Mouse (Mus musculus): Measurements from ENCODE around the gene Ulk4. TPM values are rescaled to one million over a fixed set of nuclear protein-coding genes. Genes with fewer than 3 reads are reported as not detected.

The Ulk4 gene
- polyA plus RNA-seq, 1 experiment from 2014 or later = 65.6 TPM

DNA sequence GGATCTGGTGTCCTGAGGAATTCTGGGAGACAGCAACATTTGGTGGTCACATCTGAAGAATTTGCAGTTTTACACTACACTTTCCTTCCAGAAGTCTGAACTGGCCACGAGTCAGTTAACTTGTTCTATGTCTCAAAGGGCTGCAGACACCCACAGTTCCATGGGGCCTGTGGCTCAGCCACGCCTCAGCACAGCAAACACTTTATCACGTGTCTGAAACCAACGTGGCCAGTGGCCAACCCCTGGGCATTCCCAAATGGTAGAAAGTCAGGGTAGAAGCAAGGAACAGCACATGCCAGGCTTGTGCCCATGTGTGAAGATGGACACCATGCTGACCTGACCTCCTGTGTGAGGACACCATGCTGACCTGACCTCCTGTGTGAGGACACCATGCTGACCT lies 159.1 kb downstream of the Ulk4 start:
- no peak overlapping the region for H3K4me2 ChIP-seq (replicated peaks)
- no peak for DNase-seq (ENCODE audit: low spot score)
- H3K4me1 ChIP-seq (replicated peaks; ENCODE audit: control insufficient read depth, insufficient read depth, low read length) = no peaks in the 10 kb centered on the region
- H3K9ac ChIP-seq = no peak overlapping the region
- no peak overlapping the region for H3K4me3 ChIP-seq (replicated peaks; ENCODE audit: low read length)
- ATAC-seq (ENCODE audit: low FRiP score) = no peak
- no peak overlapping the region for H3K27ac ChIP-seq
- no peaks in the 10 kb centered on the region for H3K27me3 ChIP-seq (ENCODE audit: control insufficient read depth, insufficient read depth, low read length)
- WGBS = 87% methylated on average over 4 of the region's 4 CpGs
- no peaks in the 10 kb centered on the region for H3K36me3 ChIP-seq (replicated peaks; ENCODE audit: control insufficient read depth, insufficient read depth)
- H3K9me3 ChIP-seq (ENCODE audit: control insufficient read depth, low read length) = no peaks in the 10 kb centered on the region

DNA sequence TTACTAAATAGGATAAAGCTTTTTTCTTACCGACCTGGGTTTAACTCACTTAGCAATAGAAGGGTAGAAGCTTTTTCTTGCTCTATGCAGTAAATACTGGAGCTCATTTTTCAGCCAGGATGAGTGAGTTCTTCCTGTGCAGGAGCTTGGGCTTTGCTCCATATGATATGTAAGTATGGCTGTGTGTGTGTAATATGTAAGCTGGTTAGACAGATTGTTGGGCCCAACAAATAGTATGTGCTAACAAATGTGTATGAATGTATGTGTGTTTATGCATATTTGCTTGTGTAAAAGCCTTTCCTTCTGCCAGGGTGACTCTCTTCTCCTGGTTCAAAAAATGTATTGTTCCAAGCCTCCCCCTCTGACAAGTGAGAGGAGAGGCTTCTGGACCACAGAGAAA lies 164.9 kb downstream of the Ulk4 start:
- ATAC-seq (ENCODE audit: low FRiP score) = no peak

GRCm38 (mm10) chr9:121108110-121108509 lies 168.9 kb downstream of the Ulk4 start:
- WGBS = 16% methylated on average over 10 of the region's 10 CpGs
- ATAC-seq (ENCODE audit: low FRiP score) (peak; percentile 76), DNase-seq (ENCODE audit: low spot score) (peak; percentile 82)
- Histone ChIP-seq H3K4me1 (replicated peaks; ENCODE audit: control insufficient read depth, insufficient read depth, low read length) (peaks cover 32% of the 10 kb centered on the region), H3K4me3 (replicated peaks; ENCODE audit: low read length) (no peak overlapping the region), H3K36me3 (replicated peaks; ENCODE audit: control insufficient read depth, insufficient read depth) (no peaks in the 10 kb centered on the region), H3K4me2 (replicated peaks) (no peak overlapping the region), H3K9ac (no peak overlapping the region), H3K9me3 (ENCODE audit: control insufficient read depth, low read length) (no peaks in the 10 kb centered on the region), H3K27me3 (ENCODE audit: control insufficient read depth, insufficient read depth, low read length) (no peaks in the 10 kb centered on the region), H3K27ac (peak overlapping the region; percentile 36; the same call in 1 of the 2 replicates)

More for the DNA sequence above, 164.9 kb downstream of the Ulk4 start:
- no peak overlapping the region for H3K4me3 ChIP-seq (replicated peaks; ENCODE audit: low read length)
- H3K4me2 ChIP-seq (replicated peaks) = no peak overlapping the region
- no peak overlapping the region for H3K27ac ChIP-seq
- H3K9me3 ChIP-seq (ENCODE audit: control insufficient read depth, low read length) = no peaks in the 10 kb centered on the region
- no peaks in the 10 kb centered on the region for H3K27me3 ChIP-seq (ENCODE audit: control insufficient read depth, insufficient read depth, low read length)
- H3K9ac ChIP-seq = no peak overlapping the region
- no peaks in the 10 kb centered on the region for H3K36me3 ChIP-seq (replicated peaks; ENCODE audit: control insufficient read depth, insufficient read depth)
- DNase-seq (ENCODE audit: low spot score) = no peak
- H3K4me1 ChIP-seq (replicated peaks; ENCODE audit: control insufficient read depth, insufficient read depth, low read length) = peaks cover 25% of the 10 kb centered on the region
- 66% methylated on average over 1 of the region's 1 CpGs for WGBS

DNA sequence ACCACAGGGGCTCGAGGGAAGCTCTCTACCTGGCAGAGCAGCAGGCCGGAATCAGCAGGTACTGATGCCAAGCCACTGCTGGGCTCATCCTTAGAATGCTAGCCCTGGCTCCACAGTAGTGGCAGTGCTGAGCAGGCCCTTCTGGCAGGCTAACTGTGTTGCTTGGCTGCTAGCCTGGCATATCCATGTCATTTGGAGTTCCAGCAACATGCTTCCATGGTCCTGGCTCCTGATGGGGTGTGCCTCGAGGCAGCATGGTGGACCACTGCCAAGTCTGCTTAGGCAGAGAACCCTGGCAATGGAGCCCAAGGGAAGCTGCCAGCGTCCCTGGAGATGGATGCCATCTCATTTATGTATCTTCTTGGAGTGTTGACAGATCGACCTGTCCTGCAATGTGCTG lies 169.4 kb downstream of the Ulk4 start:
- ATAC-seq (ENCODE audit: low FRiP score) = peak; percentile 86
- Histone ChIP-seq H3K27me3 (ENCODE audit: control insufficient read depth, insufficient read depth, low read length) (no peaks in the 10 kb centered on the region), H3K9ac (no peak overlapping the region), H3K4me2 (replicated peaks) (no peak overlapping the region), H3K9me3 (ENCODE audit: control insufficient read depth, low read length) (no peaks in the 10 kb centered on the region), H3K4me3 (replicated peaks; ENCODE audit: low read length) (no peak overlapping the region), H3K36me3 (replicated peaks; ENCODE audit: control insufficient read depth, insufficient read depth) (no peaks in the 10 kb centered on the region), H3K27ac (peak overlapping the region; percentile 36), H3K4me1 (replicated peaks; ENCODE audit: control insufficient read depth, insufficient read depth, low read length) (peaks cover 32% of the 10 kb centered on the region)
- DNase-seq (ENCODE audit: low spot score) = peak; percentile 78
- 48% methylated on average over 5 of the region's 5 CpGs for WGBS

GRCm38 (mm10) chr9:121107101-121107500 lies 169.9 kb downstream of the Ulk4 start:
- ATAC-seq (ENCODE audit: low FRiP score) (no peak), DNase-seq (ENCODE audit: low spot score) (no peak)
- H3K9ac ChIP-seq = no peak overlapping the region
- H3K4me1 ChIP-seq (replicated peaks; ENCODE audit: control insufficient read depth, insufficient read depth, low read length) = peaks cover 32% of the 10 kb centered on the region
- WGBS = 15% methylated on average over 11 of the region's 11 CpGs
- H3K4me2 ChIP-seq (replicated peaks) = no peak overlapping the region
- H3K27me3 ChIP-seq (ENCODE audit: control insufficient read depth, insufficient read depth, low read length) = no peaks in the 10 kb centered on the region
- H3K4me3 ChIP-seq (replicated peaks; ENCODE audit: low read length) = no peak overlapping the region
- peak overlapping the region; percentile 22; the same call in 1 of the 2 replicates for H3K27ac ChIP-seq
- no peaks in the 10 kb centered on the region for H3K36me3 ChIP-seq (replicated peaks; ENCODE audit: control insufficient read depth, insufficient read depth)
- H3K9me3 ChIP-seq (ENCODE audit: control insufficient read depth, low read length) = no peaks in the 10 kb centered on the region

- ATAC-seq (ENCODE audit: low FRiP score) = no peak
- Histone ChIP-seq H3K4me3 (replicated peaks; ENCODE audit: low read length) (no peak overlapping the region), H3K9me3 (ENCODE audit: control insufficient read depth, low read length) (no peaks in the 10 kb centered on the region), H3K36me3 (replicated peaks; ENCODE audit: control insufficient read depth, insufficient read depth) (no peaks in the 10 kb centered on the region), H3K9ac (no peak overlapping the region), H3K4me2 (replicated peaks) (no peak overlapping the region), H3K4me1 (replicated peaks; ENCODE audit: control insufficient read depth, insufficient read depth, low read length) (peaks cover under 1% of the 10 kb centered on the region; the same call in 1 of the 2 replicates), H3K27me3 (ENCODE audit: control insufficient read depth, insufficient read depth, low read length) (no peaks in the 10 kb centered on the region), H3K27ac (no peak overlapping the region)
- WGBS = 68% methylated on average over 10 of the region's 10 CpGs
- no peak for DNase-seq (ENCODE audit: low spot score)
Measured at GRCm38 (mm10) chr9:121101516-121101915, 175.5 kb downstream of the Ulk4 start.

DNA sequence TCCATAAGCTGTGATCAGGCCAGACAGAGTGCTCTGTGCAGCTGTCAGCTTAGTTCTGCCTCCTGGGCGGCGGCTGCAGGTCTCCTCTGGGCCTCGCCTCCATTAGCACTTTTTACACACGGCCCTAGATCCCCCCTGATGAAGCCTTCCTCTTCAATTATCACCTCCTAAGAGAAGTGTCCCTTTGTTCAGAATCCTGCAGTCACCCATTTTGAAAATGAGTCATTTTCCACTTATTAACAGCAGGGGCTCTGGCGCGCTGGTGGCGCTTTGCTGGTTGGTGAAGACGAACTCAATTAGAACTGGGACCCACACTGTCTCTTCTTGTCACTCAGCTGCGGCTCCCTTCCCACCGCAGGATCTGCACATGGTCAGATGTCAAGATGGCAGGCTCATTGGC lies 177.5 kb downstream of the Ulk4 start:
- Histone ChIP-seq H3K36me3 (replicated peaks; ENCODE audit: control insufficient read depth, insufficient read depth) (no peaks in the 10 kb centered on the region), H3K9me3 (ENCODE audit: control insufficient read depth, low read length) (no peaks in the 10 kb centered on the region), H3K4me2 (replicated peaks) (no peak overlapping the region), H3K4me3 (replicated peaks; ENCODE audit: low read length) (no peak overlapping the region), H3K4me1 (replicated peaks; ENCODE audit: control insufficient read depth, insufficient read depth, low read length) (no peaks in the 10 kb centered on the region), H3K27me3 (ENCODE audit: control insufficient read depth, insufficient read depth, low read length) (no peaks in the 10 kb centered on the region), H3K27ac (0 out of 2 replicates have a peak overlapping the region, but pooled peaks have one; percentile 5), H3K9ac (no peak overlapping the region)
- ATAC-seq (ENCODE audit: low FRiP score) (peak; percentile 43; the same call in 1 of the 2 replicates), DNase-seq (ENCODE audit: low spot score) (peak; percentile 40)
- WGBS = 66% methylated on average over 10 of the region's 10 CpGs

- no peaks in the 10 kb centered on the region for H3K27me3 ChIP-seq (ENCODE audit: control insufficient read depth, insufficient read depth, low read length)
- no peaks in the 10 kb centered on the region for H3K4me1 ChIP-seq (replicated peaks; ENCODE audit: control insufficient read depth, insufficient read depth, low read length)
- DNase-seq (ENCODE audit: low spot score) (no peak), ATAC-seq (ENCODE audit: low FRiP score) (no peak)
- H3K27ac ChIP-seq = no peak overlapping the region
- no peak overlapping the region for H3K9ac ChIP-seq
- no peaks in the 10 kb centered on the region for H3K36me3 ChIP-seq (replicated peaks; ENCODE audit: control insufficient read depth, insufficient read depth)
- WGBS = 82% methylated on average over 7 of the region's 7 CpGs
- no peak overlapping the region for H3K4me2 ChIP-seq (replicated peaks)
- H3K9me3 ChIP-seq (ENCODE audit: control insufficient read depth, low read length) = no peaks in the 10 kb centered on the region
- H3K4me3 ChIP-seq (replicated peaks; ENCODE audit: low read length) = no peak overlapping the region
Measured at GRCm38 (mm10) chr9:121093760-121094159, 183.2 kb downstream of the Ulk4 start.

- Histone ChIP-seq H3K4me3 (replicated peaks; ENCODE audit: low read length) (no peak overlapping the region), H3K4me1 (replicated peaks; ENCODE audit: control insufficient read depth, insufficient read depth, low read length) (no peaks in the 10 kb centered on the region), H3K9me3 (ENCODE audit: control insufficient read depth, low read length) (no peaks in the 10 kb centered on the region), H3K9ac (no peak overlapping the region), H3K27ac (no peak overlapping the region), H3K27me3 (ENCODE audit: control insufficient read depth, insufficient read depth, low read length) (no peaks in the 10 kb centered on the region), H3K4me2 (replicated peaks) (no peak overlapping the region), H3K36me3 (replicated peaks; ENCODE audit: control insufficient read depth, insufficient read depth) (no peaks in the 10 kb centered on the region)
- 89% methylated on average over 5 of the region's 5 CpGs for WGBS
- DNase-seq (ENCODE audit: low spot score) = no peak
- ATAC-seq (ENCODE audit: low FRiP score) = no peak
Measured at GRCm38 (mm10) chr9:121092568-121092967, 184.4 kb downstream of the Ulk4 start.

All from hindbrain, embryonic 14.5 days (tissue).